Mouse (Mus musculus) erythroblast, embryonic 14.5 days (primary cell): Measurements from ENCODE around the gene Scaf1.

ENCODE experiments used
- GATA1 ChIP-seq: IDR thresholded peaks from 2 replicates; pipeline ENCODE4 v1.6.1; 2012; ENCODE audit warnings: low read length, inconsistent platforms, mixed read lengths
- TAL1 ChIP-seq: IDR thresholded peaks from 3 replicates; pipeline ENCODE4 v1.6.1; 2012; ENCODE audit warnings: low read length, inconsistent platforms, mixed read lengths

DNA sequence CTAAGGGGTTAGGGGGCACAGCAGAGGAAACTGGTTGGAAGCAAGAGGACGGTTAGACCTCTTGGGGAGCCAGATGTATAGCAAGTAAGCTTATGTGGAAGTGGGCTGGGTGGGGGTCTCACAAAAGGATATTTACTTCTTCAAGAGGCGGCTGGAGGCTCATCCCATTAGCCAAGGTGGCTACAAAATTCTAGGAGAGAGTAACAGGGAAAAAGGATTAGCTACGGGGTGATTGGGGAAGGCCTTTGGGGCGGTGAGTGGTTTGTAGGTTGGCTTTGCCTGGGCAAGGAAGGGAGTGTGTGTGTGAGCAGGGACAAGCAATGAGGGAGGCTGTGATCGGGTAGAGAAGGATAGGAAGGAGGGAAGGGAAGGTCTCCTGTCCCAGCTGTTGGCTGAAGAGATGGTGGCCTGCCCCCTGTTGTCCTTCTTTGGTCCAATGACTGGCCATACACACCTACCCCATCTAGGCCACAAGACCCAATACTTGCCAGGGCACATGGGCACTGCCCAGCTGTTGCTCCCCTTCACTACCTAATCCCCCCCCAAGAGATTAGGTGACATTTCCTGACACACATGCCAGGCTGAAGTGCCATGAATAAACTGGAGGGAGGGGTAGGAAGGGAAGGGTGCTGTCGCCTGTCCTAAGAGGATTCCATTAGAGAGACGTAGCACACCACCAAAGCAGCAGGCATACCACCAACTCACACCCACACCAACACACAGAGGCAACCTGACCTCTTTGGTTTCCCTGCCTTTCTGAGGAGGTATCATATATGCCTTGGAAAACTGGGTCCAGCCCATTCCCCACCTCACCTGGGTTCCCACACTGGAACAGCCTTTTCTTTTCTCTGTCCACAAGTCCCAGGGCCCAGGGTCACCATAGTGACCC lies 32.0 kb downstream of the Scaf1 start:
- TF ChIP-seq TAL1 (no peak), GATA1 (no peak)
